Mouse (Mus musculus) MEL (cell line): Measurements from ENCODE around the gene Ttc29.

Experiments used
- GATA1 ChIP-seq: IDR thresholded peaks from 2 replicates; pipeline ENCODE4 v1.6.1; 2011; ENCODE audit warnings: low read depth, low read length, improper control_type of control experiment
- MAX ChIP-seq: IDR thresholded peaks from 2 replicates; pipeline ENCODE4 v1.6.1; 2011; ENCODE audit warnings: low read length, improper control_type of control experiment
- MEF2A ChIP-seq: IDR thresholded peaks from 2 replicates; pipeline ENCODE4 v1.6.1; 2014; ENCODE audit warnings: low read depth, mild to moderate bottlenecking, inconsistent platforms, low read length, improper control_type of control experiment; ENCODE audit not compliant: poor library complexity, insufficient replicate concordance, severe bottlenecking; ENCODE audit errors: extremely low read depth
- MYC ChIP-seq: IDR thresholded peaks from 2 replicates; pipeline ENCODE4 v1.6.1; 2011; ENCODE audit warnings: low read depth, mild to moderate bottlenecking, low read length, improper control_type of control experiment, moderate library complexity
- RCOR1 ChIP-seq: IDR thresholded peaks from 2 replicates; pipeline ENCODE4 v1.6.1; 2012; ENCODE audit warnings: low read depth, mild to moderate bottlenecking, inconsistent platforms, low read length, improper control_type of control experiment
- TAL1 ChIP-seq: IDR thresholded peaks from 2 replicates; pipeline ENCODE4 v1.6.1; 2012; ENCODE audit warnings: mild to moderate bottlenecking, inconsistent platforms, low read length, moderate library complexity, mixed read lengths
- USF1 ChIP-seq: IDR thresholded peaks from 2 replicates; pipeline ENCODE4 v1.6.1; 2014; ENCODE audit warnings: low read depth, mild to moderate bottlenecking, inconsistent platforms, low read length, improper control_type of control experiment, moderate library complexity

GRCm38 (mm10) chr8:78303579-78303978 lies 90.5 kb downstream of the Ttc29 start:
- TF ChIP-seq MEF2A = no peak
- TF ChIP-seq GATA1 = no peak
- TF ChIP-seq MYC = no peak
- TF ChIP-seq MAX = no peak
- TF ChIP-seq USF1 = no peak
- TF ChIP-seq RCOR1 = no peak
- TF ChIP-seq TAL1 = no peak
